23 mouse cellular contexts compared by ENCODE assay signal in genomic region chr3:31157776-31158175, GRCm38 (mm10). TPM values are rescaled to one million over a fixed set of nuclear protein-coding genes. Genes with fewer than 3 reads are reported as not detected.
"Had no signal": no experiment of that assay in that cellular context is flagged by ENCODE, and none has a peak within 500 bp of the region (broad histone marks: within the 10 kb centered on the region; RNA-seq: fewer than 3 reads in every experiment).

No protein-coding gene starts in this region.

- H3K36me3 ChIP-seq: limb, embryonic 12.5 days; liver, embryonic 12.5 days; liver, embryonic 15.5 days; neural tube, embryonic 12.5 days; stomach, embryonic 15.5 days had no signal

- H3K9me3 ChIP-seq: limb, embryonic 12.5 days; liver, embryonic 12.5 days; liver, embryonic 15.5 days; neural tube, embryonic 12.5 days; stomach, embryonic 15.5 days had no signal

- H3K4me2 ChIP-seq: limb, embryonic 12.5 days; liver, embryonic 12.5 days; liver, embryonic 15.5 days; midbrain, embryonic 11.5 days; neural tube, embryonic 12.5 days; stomach, embryonic 15.5 days had no signal

- ATAC-seq: intestine, embryonic 16.5 days; liver, embryonic 12.5 days had no signal

- H3K9ac ChIP-seq: limb, embryonic 12.5 days; liver, embryonic 12.5 days; liver, embryonic 15.5 days; neural tube, embryonic 12.5 days; stomach, embryonic 15.5 days had no signal

- H3K4me3 ChIP-seq: layer of hippocampus, adult 2 months; limb, embryonic 12.5 days; liver, embryonic 12.5 days; liver, embryonic 15.5 days; neural tube, embryonic 12.5 days; stomach, embryonic 15.5 days had no signal

- H3K27me3 ChIP-seq: limb, embryonic 12.5 days; liver, embryonic 12.5 days; liver, embryonic 15.5 days; neural tube, embryonic 12.5 days; stomach, embryonic 15.5 days had no signal

- DNase-seq: kidney, adult 18-20 months; layer of hippocampus, adult 9-11 months; liver; lung, adult 18-20 months; midbrain, embryonic 14.5 days; retina, postnatal 1 day; right cerebral cortex, postnatal 25 days; spleen, adult 18-20 months; thymus, adult 2 months; thymus, postnatal 14 days; thymus, postnatal 4 days had no signal

- H3K4me1 ChIP-seq: liver, embryonic 12.5 days; liver, embryonic 15.5 days; neural tube, embryonic 12.5 days; stomach, embryonic 15.5 days had no signal

- H3K27ac ChIP-seq: kidney, postnatal 0 days; layer of hippocampus, adult 2 months; limb, embryonic 12.5 days; liver, embryonic 12.5 days; liver, embryonic 15.5 days; neural tube, embryonic 12.5 days; stomach, embryonic 15.5 days had no signal

RNA-seq across cellular contexts. Expression of gene Cldn11, which starts 8.1 kb away (rescaled TPM):
- total RNA-seq: megakaryocyte progenitor cell, adult 5-6 weeks; megakaryocyte-erythroid progenitor cell, adult 5-6 weeks; neutrophil, adult 5-6 weeks had no signal
